Mouse (Mus musculus) lung, postnatal 0 days (tissue): Measurements from ENCODE around the gene Bscl2.

Experiments used
- CTCF ChIP-seq: IDR thresholded peaks from 2 replicates; pipeline ENCODE4 v1.5.1; 2016; ENCODE audit warnings: antibody characterized with exemption, mild to moderate bottlenecking
- EP300 ChIP-seq: IDR thresholded peaks from 2 replicates; pipeline ENCODE4 v1.6.1; 2016; ENCODE audit warnings: antibody characterized with exemption, mild to moderate bottlenecking, control low read depth

DNA sequence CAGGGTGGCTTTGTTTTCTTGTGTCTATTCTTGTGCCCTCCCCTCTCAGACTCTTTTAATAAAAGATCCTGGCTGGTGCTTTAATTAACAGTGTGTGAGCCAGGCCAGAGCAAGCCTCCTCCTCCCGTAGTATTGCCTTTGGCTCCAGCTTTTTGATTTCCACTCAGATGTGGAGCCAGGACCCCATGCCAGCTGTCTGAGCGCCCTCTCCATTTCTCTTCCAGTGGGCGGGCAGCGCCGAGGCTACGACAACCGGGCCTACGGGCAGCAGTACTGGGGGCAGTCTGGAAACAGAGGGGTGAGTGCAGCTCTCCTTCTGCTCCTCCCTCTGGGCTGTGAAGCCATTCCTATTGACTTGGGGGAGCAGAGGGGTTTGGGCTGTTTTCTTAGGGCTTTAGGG is 6.6 kb upstream of the Bscl2 start:
- TF ChIP-seq CTCF (no peak), EP300 (no peak)
